Mouse (Mus musculus) kidney, embryonic 16.5 days (tissue): ENCODE results near the gene Trat1. TPM values are rescaled to one million over a fixed set of nuclear protein-coding genes. Genes with fewer than 3 reads are reported as not detected.
A peak's percentile ranks its signal among the peaks of the same experiment; 100 is the strongest.

Experiments used
- ATAC-seq: fragments of 200-750 bp; cut with Nextera tagmentation; 2 replicates; pipeline ENCODE4 v1.8.0; 2017; ENCODE audit warnings: moderate TSS enrichment; ENCODE audit not compliant: low FRiP score, low TSS enrichment
- H3K27ac ChIP-seq: fragments of 300-500 bp; sonication (generic); 2 replicates; pipeline ENCODE4 v1.5.1; 2014; ENCODE audit warnings: low read length
- H3K27me3 ChIP-seq: fragments of 300-500 bp; sonication (generic); 2 replicates; pipeline ENCODE4 v1.6.1; 2014; ENCODE audit warnings: low read length, control low read depth, mixed read lengths; ENCODE audit not compliant: insufficient read depth
- H3K36me3 ChIP-seq: fragments of 300-500 bp; sonication (generic); 2 replicates; pipeline ENCODE4 v1.6.1; 2014; ENCODE audit warnings: low read length, control low read depth, mixed read lengths; ENCODE audit not compliant: insufficient read depth
- H3K4me1 ChIP-seq: fragments of 300-500 bp; sonication (generic); 2 replicates; pipeline ENCODE4 v1.6.1; 2014; ENCODE audit warnings: low read length, control low read depth, mixed read lengths; ENCODE audit not compliant: insufficient read depth
- H3K4me2 ChIP-seq: fragments of 300-500 bp; sonication (generic); replicated peaks from 2 replicates; pipeline ENCODE4 v1.6.1; 2014; ENCODE audit warnings: low read depth, low read length
- H3K4me3 ChIP-seq: fragments of 300-500 bp; sonication (generic); 2 replicates; pipeline ENCODE4 v1.5.1; 2014; ENCODE audit warnings: mild to moderate bottlenecking, low read length
- H3K9ac ChIP-seq: fragments of 300-500 bp; sonication (generic); replicated peaks from 2 replicates; pipeline ENCODE4 v1.6.1; 2014; ENCODE audit warnings: low read length
- H3K9me3 ChIP-seq: fragments of 300-500 bp; sonication (generic); 2 replicates; pipeline ENCODE4 v1.6.1; 2016; ENCODE audit warnings: low read length, control low read depth
- WGBS: fragments of 180-500 bp; shearing (Covaris S2); extraction: QIAGEN DNeasy Blood & Tissue Kit; methylation state at CpG from one replicate; pipeline ENCODE4 v1.1.7; 2014; 5-methylcytosine and 5-hydroxymethylcytosine counted together
- polyA plus RNA-seq: library from polyadenylated mRNA; unstranded; fragments of >200 nt; fragmentation: Nextera tagmentation; extraction: Ambion mirVana; gene quantifications from 2 replicates; pipeline ENCODE4 v1.2.1, GENCODE M21; 2015

Gene Trat1
- polyA plus RNA-seq, 1 experiment from 2014 or later, result not detected

- 64% methylated on average over 4 of the region's 4 CpGs for WGBS
- no peak for ATAC-seq
- Histone ChIP-seq H3K36me3 (no peaks in the 10 kb centered on the region), H3K4me3 (no peak overlapping the region), H3K4me1 (no peaks in the 10 kb centered on the region), H3K9me3 (no peaks in the 10 kb centered on the region), H3K27ac (no peak overlapping the region), H3K27me3 (no peaks in the 10 kb centered on the region), H3K9ac (no peak overlapping the region), H3K4me2 (no peak overlapping the region)
Observed at GRCm38 (mm10) chr16:48788704-48789185, 16.9 kb upstream of the Trat1 start.

DNA sequence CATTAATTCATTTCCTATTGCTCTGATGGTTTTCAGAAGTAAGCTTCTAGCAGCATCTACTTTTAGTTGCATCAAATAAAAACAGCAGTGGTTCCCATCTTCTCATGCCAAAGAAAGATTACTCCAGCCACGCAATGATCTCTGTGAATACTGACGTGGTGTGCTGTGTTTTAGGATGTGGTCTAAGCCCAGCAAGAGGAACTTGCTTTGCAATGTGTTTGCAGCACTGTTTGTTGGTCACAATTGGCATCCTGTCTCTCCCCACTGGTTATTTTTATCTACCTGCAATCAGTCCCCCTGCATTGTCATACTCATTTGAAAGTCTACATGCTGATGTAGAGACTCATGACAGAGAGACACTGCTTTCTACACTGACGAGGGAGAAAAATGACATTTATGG is 14.4 kb upstream of the Trat1 start:
- no peak overlapping the region for H3K27ac ChIP-seq
- H3K4me2 ChIP-seq, result no peak overlapping the region
- no peaks in the 10 kb centered on the region for H3K4me1 ChIP-seq
- no peaks in the 10 kb centered on the region for H3K36me3 ChIP-seq
- 81% methylated on average over 3 of the region's 3 CpGs for WGBS
- no peak for ATAC-seq
- no peaks in the 10 kb centered on the region for H3K27me3 ChIP-seq
- H3K9ac ChIP-seq, result no peak overlapping the region
- no peaks in the 10 kb centered on the region for H3K9me3 ChIP-seq
- H3K4me3 ChIP-seq, result no peak overlapping the region

DNA sequence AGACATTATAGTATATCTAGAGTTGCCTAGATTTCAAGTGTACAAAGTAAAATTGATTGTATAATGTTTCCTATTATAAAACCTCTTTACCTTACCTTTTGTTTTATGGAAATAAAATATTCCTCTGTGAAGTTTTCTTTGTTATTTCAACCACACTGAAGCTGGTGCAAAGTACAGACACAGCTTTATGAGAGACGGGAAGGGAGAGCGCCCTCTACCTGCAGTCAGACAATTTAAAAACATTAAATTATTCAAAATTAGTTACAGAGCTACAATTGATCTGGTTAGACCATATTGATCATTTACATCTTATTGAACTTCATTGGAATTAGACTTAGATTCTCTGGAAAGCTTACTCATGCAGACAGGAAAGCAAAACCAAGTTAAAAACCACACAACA is 5.4 kb upstream of the Trat1 start:
- WGBS, result 70% methylated on average over 2 of the region's 2 CpGs
- Histone ChIP-seq H3K27ac (no peak overlapping the region), H3K4me1 (no peaks in the 10 kb centered on the region), H3K9ac (no peak overlapping the region), H3K4me3 (no peak overlapping the region), H3K9me3 (no peaks in the 10 kb centered on the region), H3K27me3 (no peaks in the 10 kb centered on the region), H3K36me3 (no peaks in the 10 kb centered on the region), H3K4me2 (no peak overlapping the region)
- ATAC-seq, result no peak

DNA sequence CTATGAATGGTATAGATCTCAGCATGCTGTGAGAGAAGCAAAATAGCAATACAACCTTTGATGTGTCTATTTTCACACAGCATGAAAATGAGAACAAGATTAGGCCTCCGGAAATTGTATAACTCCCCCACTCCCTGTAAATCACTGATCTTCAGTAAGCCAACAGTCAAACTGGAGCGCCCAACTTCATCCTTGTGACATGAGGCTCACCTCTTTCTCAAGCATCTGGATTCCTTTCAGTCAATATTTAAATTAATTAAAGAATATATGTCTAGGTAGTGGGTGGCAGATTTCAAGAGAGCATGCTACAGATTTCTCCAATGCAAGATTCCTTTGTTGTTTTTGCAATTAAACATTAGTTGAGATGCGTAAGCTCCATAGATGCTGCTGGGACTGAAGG is 2.6 kb downstream of the Trat1 start:
- no peak overlapping the region for H3K4me3 ChIP-seq
- H3K9ac ChIP-seq, result no peak overlapping the region
- no peak overlapping the region for H3K27ac ChIP-seq
- H3K36me3 ChIP-seq, result no peaks in the 10 kb centered on the region
- H3K9me3 ChIP-seq, result no peaks in the 10 kb centered on the region
- WGBS, result 74% methylated on average over 3 of the region's 3 CpGs
- H3K27me3 ChIP-seq, result no peaks in the 10 kb centered on the region
- H3K4me2 ChIP-seq, result no peak overlapping the region
- ATAC-seq, result no peak
- H3K4me1 ChIP-seq, result no peaks in the 10 kb centered on the region

GRCm38 (mm10) chr16:48760643-48761481 is 11.0 kb downstream of the Trat1 start:
- Histone ChIP-seq H3K9me3 (no peaks in the 10 kb centered on the region), H3K4me1 (0 out of 2 replicates have a peak, but pooled peaks cover 3% of the 10 kb centered on the region), H3K4me2 (no peak overlapping the region), H3K9ac (no peak overlapping the region), H3K36me3 (no peaks in the 10 kb centered on the region), H3K27ac (no peak overlapping the region), H3K4me3 (no peak overlapping the region), H3K27me3 (no peaks in the 10 kb centered on the region)
- WGBS, result 43% methylated on average over 17 of the region's 17 CpGs
- ATAC-seq, result peak; percentile 90

- Histone ChIP-seq H3K27ac (no peak overlapping the region), H3K4me3 (peak overlapping the region; percentile 30), H3K4me1 (no peaks in the 10 kb centered on the region), H3K9ac (no peak overlapping the region), H3K4me2 (peak overlapping the region; percentile 51), H3K9me3 (no peaks in the 10 kb centered on the region), H3K36me3 (no peaks in the 10 kb centered on the region), H3K27me3 (0 out of 2 replicates have a peak, but pooled peaks cover 3% of the 10 kb centered on the region)
- no peak; the same call in 1 of the 2 replicates for ATAC-seq
- WGBS, result 13% methylated on average over 26 of the region's 26 CpGs
Observed at GRCm38 (mm10) chr16:48750145-48750827, 21.5 kb downstream of the Trat1 start.

GRCm38 (mm10) chr16:48745418-48745817 is 26.4 kb downstream of the Trat1 start:
- H3K4me2 ChIP-seq, result no peak overlapping the region
- ATAC-seq, result no peak

GRCm38 (mm10) chr16:48745011-48745410 is 26.8 kb downstream of the Trat1 start:
- WGBS, result 71% methylated on average over 2 of the region's 2 CpGs
- no peak overlapping the region for H3K4me3 ChIP-seq
- H3K36me3 ChIP-seq, result no peaks in the 10 kb centered on the region
- no peaks in the 10 kb centered on the region for H3K4me1 ChIP-seq
- no peaks in the 10 kb centered on the region for H3K9me3 ChIP-seq
- no peak overlapping the region for H3K9ac ChIP-seq
- H3K4me2 ChIP-seq, result no peak overlapping the region
- H3K27me3 ChIP-seq, result no peaks in the 10 kb centered on the region
- no peak overlapping the region for H3K27ac ChIP-seq
- no peak for ATAC-seq

More at GRCm38 (mm10) chr16:48745418-48745817, 26.4 kb downstream of the Trat1 start:
- no peak overlapping the region for H3K27ac ChIP-seq
- no peak overlapping the region for H3K9ac ChIP-seq
- H3K36me3 ChIP-seq, result no peaks in the 10 kb centered on the region
- no peak overlapping the region for H3K4me3 ChIP-seq
- H3K9me3 ChIP-seq, result no peaks in the 10 kb centered on the region
- WGBS, result 91% methylated on average over 2 of the region's 2 CpGs
- no peaks in the 10 kb centered on the region for H3K27me3 ChIP-seq
- H3K4me1 ChIP-seq, result no peaks in the 10 kb centered on the region

DNA sequence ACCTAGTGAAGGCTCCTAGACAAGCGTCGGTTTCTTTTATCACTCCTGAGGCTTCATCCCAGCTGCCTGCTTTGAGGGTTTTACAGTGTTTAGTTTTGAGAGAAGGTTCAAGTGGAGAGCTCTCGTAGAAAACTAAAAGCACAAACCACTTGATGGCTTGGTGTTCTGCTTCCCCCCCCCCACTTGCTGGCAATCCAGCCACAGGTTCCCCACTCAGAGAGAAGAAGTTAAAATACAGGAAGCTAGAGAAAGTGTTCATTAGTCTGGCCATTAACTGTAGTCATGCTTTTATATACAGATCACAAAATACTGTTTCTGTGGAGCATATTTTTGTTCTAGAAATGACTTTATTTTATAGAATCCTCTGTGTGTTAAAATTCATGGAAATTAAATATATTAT is 30.3 kb downstream of the Trat1 start:
- H3K36me3 ChIP-seq, result no peaks in the 10 kb centered on the region
- H3K4me1 ChIP-seq, result no peaks in the 10 kb centered on the region
- no peak overlapping the region for H3K27ac ChIP-seq
- no peaks in the 10 kb centered on the region for H3K9me3 ChIP-seq
- H3K27me3 ChIP-seq, result no peaks in the 10 kb centered on the region
- no peak overlapping the region for H3K4me3 ChIP-seq
- H3K9ac ChIP-seq, result no peak overlapping the region
- H3K4me2 ChIP-seq, result no peak overlapping the region
- ATAC-seq, result no peak
- 47% methylated on average over 3 of the region's 3 CpGs for WGBS

DNA sequence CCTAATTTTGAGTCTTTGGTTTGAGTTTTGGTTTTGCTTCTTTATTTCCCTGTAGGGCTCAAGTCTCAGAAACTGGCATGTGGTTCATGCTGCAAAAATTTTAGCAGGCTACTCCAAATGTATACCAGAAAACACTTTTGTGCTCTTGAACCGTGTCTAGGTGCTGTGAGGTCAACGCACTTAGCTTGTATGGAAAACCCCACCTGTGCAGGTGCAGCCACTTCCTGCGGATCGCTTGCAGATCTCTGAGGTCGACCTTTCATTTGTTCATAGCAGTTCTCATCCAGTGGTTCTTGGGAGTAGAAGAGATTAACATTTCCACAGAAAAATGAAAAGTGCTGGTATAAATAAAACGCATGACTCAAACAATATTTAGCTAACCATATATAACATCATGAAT is 31.8 kb downstream of the Trat1 start:
- H3K27ac ChIP-seq, result no peak overlapping the region
- H3K27me3 ChIP-seq, result no peaks in the 10 kb centered on the region
- H3K9ac ChIP-seq, result no peak overlapping the region
- H3K4me1 ChIP-seq, result no peaks in the 10 kb centered on the region
- H3K4me2 ChIP-seq, result no peak overlapping the region
- no peaks in the 10 kb centered on the region for H3K36me3 ChIP-seq
- WGBS, result 86% methylated on average over 6 of the region's 6 CpGs
- H3K9me3 ChIP-seq, result no peaks in the 10 kb centered on the region
- no peak for ATAC-seq
- no peak overlapping the region for H3K4me3 ChIP-seq
